Mouse (Mus musculus) stomach, postnatal 0 days (tissue): Measurements from ENCODE around the gene Cdh26. TPM values are rescaled to one million over a fixed set of nuclear protein-coding genes. Genes with fewer than 3 reads are reported as not detected.
A peak's percentile ranks its signal among the peaks of the same experiment; 100 is the strongest.

Source experiments
- ATAC-seq: fragments of 200-750 bp; cut with Nextera tagmentation; 2 replicates; pipeline ENCODE4 v1.8.0; 2017; ENCODE audit not compliant: low FRiP score, low TSS enrichment
- DNase-seq: peaks from one replicate; pipeline ENCODE4 v3.0.0-alpha.2; 2016; ENCODE audit warnings: low spot score
- H3K27ac ChIP-seq: fragments of 300-500 bp; sonication (generic); replicated peaks from 2 replicates; pipeline ENCODE4 v1.5.1; 2014; ENCODE audit warnings: mild to moderate bottlenecking, control low read depth
- H3K27me3 ChIP-seq: fragments of 300-500 bp; sonication (generic); 2 replicates; pipeline ENCODE4 v1.6.1; 2014; ENCODE audit warnings: low read length; ENCODE audit not compliant: control insufficient read depth, insufficient read depth
- H3K36me3 ChIP-seq: fragments of 300-500 bp; sonication (generic); 2 replicates; pipeline ENCODE4 v1.6.1; 2014; ENCODE audit warnings: low read length, mixed read lengths; ENCODE audit not compliant: control insufficient read depth, insufficient read depth
- H3K4me1 ChIP-seq: fragments of 300-500 bp; sonication (generic); replicated peaks from 2 replicates; pipeline ENCODE4 v1.6.1; 2014; ENCODE audit warnings: antibody characterized with exemption; ENCODE audit not compliant: control insufficient read depth, insufficient read depth
- H3K4me2 ChIP-seq: fragments of 300-500 bp; sonication (generic); replicated peaks from 2 replicates; pipeline ENCODE4 v1.6.1; 2014; ENCODE audit warnings: low read depth, mild to moderate bottlenecking, control low read depth, moderate library complexity
- H3K4me3 ChIP-seq: fragments of 300-500 bp; sonication (generic); 2 replicates; pipeline ENCODE4 v1.5.1; 2014; ENCODE audit warnings: low read depth, low read length, control low read depth
- H3K9ac ChIP-seq: fragments of 300-500 bp; sonication (generic); 2 replicates; pipeline ENCODE4 v1.6.1; 2014; ENCODE audit warnings: mild to moderate bottlenecking, low read length, control low read depth, mixed read lengths
- H3K9me3 ChIP-seq: fragments of 300-500 bp; sonication (generic); 2 replicates; pipeline ENCODE4 v1.6.1; 2016; ENCODE audit warnings: low read length; ENCODE audit not compliant: control insufficient read depth
- CTCF ChIP-seq: IDR thresholded peaks from 2 replicates; pipeline ENCODE4 v1.5.1; 2016; ENCODE audit warnings: antibody characterized with exemption, low read depth, mild to moderate bottlenecking, moderate library complexity
- EP300 ChIP-seq: optimal IDR thresholded peaks from 2 replicates; pipeline ENCODE3; 2016; ENCODE audit warnings: antibody characterized with exemption
- WGBS: fragments of 180-500 bp; shearing (Covaris S2); extraction: QIAGEN DNeasy Blood & Tissue Kit; methylation state at CpG from one replicate; pipeline ENCODE4 v1.1.7; 2014; 5-methylcytosine and 5-hydroxymethylcytosine counted together
- polyA plus RNA-seq: library from polyadenylated mRNA; unstranded; fragments of >200 nt; fragmentation: Nextera tagmentation; extraction: Ambion mirVana; gene quantifications from 2 replicates; pipeline ENCODE4 v1.2.1, GENCODE M21; 2015

Cdh26 gene
- polyA plus RNA-seq, 1 experiment from 2014 or later, result 0.39 TPM

- Histone ChIP-seq H3K27me3 (no peaks in the 10 kb centered on the region), H3K4me2 (no peak overlapping the region), H3K9ac (no peak overlapping the region), H3K9me3 (no peaks in the 10 kb centered on the region), H3K36me3 (no peaks in the 10 kb centered on the region), H3K4me3 (no peak overlapping the region), H3K4me1 (no peaks in the 10 kb centered on the region), H3K27ac (no peak overlapping the region)
- TF ChIP-seq EP300 (no peak), CTCF (no peak)
- 55% methylated on average over 17 of the region's 17 CpGs for WGBS
- DNase-seq, result peak; percentile 57
- ATAC-seq, result peak; percentile 92
These were observed 41.5 kb downstream of the Cdh26 start for GRCm38 (mm10) chr2:178471546-178472480.

- no peak for DNase-seq
- no peak overlapping the region for H3K27ac ChIP-seq
- TF ChIP-seq EP300, result no peak
- no peak for TF ChIP-seq CTCF
- ATAC-seq, result no peak
- WGBS, result 73% methylated on average over 10 of the region's 10 CpGs
- no peaks in the 10 kb centered on the region for H3K9me3 ChIP-seq
- H3K4me3 ChIP-seq, result no peak overlapping the region
- no peak overlapping the region for H3K9ac ChIP-seq
- H3K4me1 ChIP-seq, result no peaks in the 10 kb centered on the region
- no peaks in the 10 kb centered on the region for H3K27me3 ChIP-seq
- H3K4me2 ChIP-seq, result no peak overlapping the region
- no peaks in the 10 kb centered on the region for H3K36me3 ChIP-seq
These were observed 43.6 kb downstream of the Cdh26 start for GRCm38 (mm10) chr2:178473916-178474315.

GRCm38 (mm10) chr2:178477228-178477627, 46.9 kb downstream of the Cdh26 start:
- H3K4me2 ChIP-seq, result no peak overlapping the region
- H3K9me3 ChIP-seq, result no peaks in the 10 kb centered on the region
- 47% methylated on average over 2 of the region's 2 CpGs for WGBS
- no peak overlapping the region for H3K9ac ChIP-seq
- no peak overlapping the region for H3K4me3 ChIP-seq
- H3K36me3 ChIP-seq, result no peaks in the 10 kb centered on the region
- no peaks in the 10 kb centered on the region for H3K27me3 ChIP-seq
- TF ChIP-seq CTCF (no peak), EP300 (no peak)
- H3K27ac ChIP-seq, result no peak overlapping the region
- DNase-seq (no peak), ATAC-seq (no peak)
- H3K4me1 ChIP-seq, result no peaks in the 10 kb centered on the region

GRCm38 (mm10) chr2:178479011-178479410, 48.7 kb downstream of the Cdh26 start:
- Histone ChIP-seq H3K27me3 (no peaks in the 10 kb centered on the region), H3K36me3 (no peaks in the 10 kb centered on the region), H3K9ac (no peak overlapping the region), H3K4me1 (no peaks in the 10 kb centered on the region), H3K27ac (no peak overlapping the region), H3K9me3 (no peaks in the 10 kb centered on the region), H3K4me2 (no peak overlapping the region), H3K4me3 (no peak overlapping the region)
- TF ChIP-seq CTCF, result no peak
- WGBS, result 65% methylated on average over 2 of the region's 2 CpGs
- ATAC-seq (no peak), DNase-seq (no peak)

GRCm38 (mm10) chr2:178480932-178481331, 50.6 kb downstream of the Cdh26 start:
- H3K9me3 ChIP-seq, result no peaks in the 10 kb centered on the region
- ATAC-seq, result peak; percentile 59; the same call in 1 of the 2 replicates
- H3K27me3 ChIP-seq, result no peaks in the 10 kb centered on the region

GRCm38 (mm10) chr2:178483462-178483861, 53.1 kb downstream of the Cdh26 start:
- DNase-seq (no peak), ATAC-seq (no peak)
- H3K4me2 ChIP-seq, result no peak overlapping the region
- no peaks in the 10 kb centered on the region for H3K27me3 ChIP-seq
- no peaks in the 10 kb centered on the region for H3K4me1 ChIP-seq
- no peak overlapping the region for H3K27ac ChIP-seq
- H3K4me3 ChIP-seq, result no peak overlapping the region
- H3K9me3 ChIP-seq, result no peaks in the 10 kb centered on the region
- WGBS, result 34% methylated on average over 10 of the region's 10 CpGs
- TF ChIP-seq EP300, result no peak
- no peak for TF ChIP-seq CTCF
- H3K36me3 ChIP-seq, result no peaks in the 10 kb centered on the region
- H3K9ac ChIP-seq, result no peak overlapping the region

More at GRCm38 (mm10) chr2:178480932-178481331, 50.6 kb downstream of the Cdh26 start:
- no peak for DNase-seq
- Histone ChIP-seq H3K9ac (no peak overlapping the region), H3K36me3 (no peaks in the 10 kb centered on the region), H3K4me3 (no peak overlapping the region), H3K4me2 (no peak overlapping the region), H3K4me1 (no peaks in the 10 kb centered on the region), H3K27ac (no peak overlapping the region)
- TF ChIP-seq EP300 (no peak), CTCF (no peak)
- 72% methylated on average over 2 of the region's 2 CpGs for WGBS
